Mouse (Mus musculus): Measurements from ENCODE around the gene Krtap10-4. TPM values are rescaled to one million over a fixed set of nuclear protein-coding genes. Genes with fewer than 3 reads are reported as not detected.

The Krtap10-4 gene
- 2.6 and 5.3 TPM in 2 replicates for polyA plus RNA-seq (2015; fragmentation: Nextera tagmentation; extraction: Ambion mirVana)

DNA sequence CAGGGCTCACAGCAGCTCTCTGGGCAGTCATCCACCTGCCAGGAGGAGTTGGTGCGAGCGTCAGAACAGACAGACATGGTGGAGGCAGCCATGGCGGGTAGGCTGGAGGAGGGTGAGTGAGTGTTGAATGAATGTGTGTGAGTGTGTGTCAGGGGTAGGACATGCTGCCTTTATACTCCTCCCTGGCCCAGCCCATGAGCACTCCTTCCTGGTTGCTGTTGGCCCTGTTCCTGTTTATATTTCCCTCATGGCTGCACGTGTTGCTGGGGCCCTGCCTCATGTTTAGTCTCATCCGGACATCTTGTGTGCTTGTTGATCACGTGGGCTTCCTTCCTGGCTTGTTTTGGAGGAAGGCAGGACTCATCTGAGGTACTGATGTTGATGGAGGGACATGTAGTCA is at the start of gene Krtap10-4:
Gene Krtap10-4, minus strand, starts transcription at position 145 of the 400 bp plus-strand sequence.
- Histone ChIP-seq H3K9me3 (replicated peaks) (no peaks in the 10 kb centered on the region), H3K9ac (no peak within 1 kb of the TSS), H3K4me3 (replicated peaks) (no peak within 1 kb of the TSS), H3K27me3 (no peaks in the 10 kb centered on the region), H3K4me2 (replicated peaks) (no peak within 1 kb of the TSS), H3K4me1 (no peaks in the 10 kb centered on the region), H3K27ac (replicated peaks) (no peak within 1 kb of the TSS), H3K36me3 (no peaks in the 10 kb centered on the region)
- ATAC-seq (ENCODE audit: insufficient number of reproducible peaks, low FRiP score, low TSS enrichment, low read depth), result no peak
- 53% methylated on average over 6 of the region's 6 CpGs for whole genome bisulfite sequencing

DNA sequence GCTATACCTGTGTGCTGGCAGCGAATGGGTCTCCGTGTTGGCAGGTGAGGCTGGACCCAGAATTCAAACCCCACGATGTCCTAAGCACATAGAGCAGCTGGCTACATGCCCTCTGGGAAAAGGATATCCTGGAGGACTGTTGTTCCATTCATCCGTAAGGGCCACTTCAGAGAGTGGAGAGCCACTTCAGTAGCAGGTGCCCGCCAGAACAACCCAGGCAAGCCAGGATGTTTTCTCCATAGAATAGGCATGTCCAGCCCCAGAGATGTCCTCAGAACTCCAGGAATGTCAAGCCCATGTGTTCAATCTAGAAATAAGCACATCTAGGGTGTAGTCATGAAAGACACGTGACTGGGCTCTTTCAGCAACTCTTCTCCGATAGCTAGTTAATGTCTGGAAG is 42.8 kb upstream of the Krtap10-4 start:
- Histone ChIP-seq H3K27me3 (no peaks in the 10 kb centered on the region), H3K4me1 (0 out of 2 replicates have a peak, but pooled peaks cover 2% of the 10 kb centered on the region), H3K27ac (replicated peaks) (no peak overlapping the region), H3K36me3 (no peaks in the 10 kb centered on the region), H3K4me3 (replicated peaks) (no peak overlapping the region), H3K9ac (no peak overlapping the region), H3K9me3 (replicated peaks) (no peaks in the 10 kb centered on the region), H3K4me2 (replicated peaks) (no peak overlapping the region)
- WGBS, result 82% methylated on average over 7 of the region's 7 CpGs
- ATAC-seq (ENCODE audit: insufficient number of reproducible peaks, low FRiP score, low TSS enrichment, low read depth), result no peak

- no peak for ATAC-seq (ENCODE audit: insufficient number of reproducible peaks, low FRiP score, low TSS enrichment, low read depth)
- H3K9ac ChIP-seq, result no peak overlapping the region
- H3K4me3 ChIP-seq (replicated peaks), result no peak overlapping the region
- H3K27ac ChIP-seq (replicated peaks), result no peak overlapping the region
- no peaks in the 10 kb centered on the region for H3K36me3 ChIP-seq
- H3K4me2 ChIP-seq (replicated peaks), result no peak overlapping the region
- H3K27me3 ChIP-seq, result no peaks in the 10 kb centered on the region
- 4% methylated on average over 1 of the region's 1 CpGs for WGBS
- H3K9me3 ChIP-seq (replicated peaks), result no peaks in the 10 kb centered on the region
- H3K4me1 ChIP-seq, result 0 out of 2 replicates have a peak, but pooled peaks cover 6% of the 10 kb centered on the region
Observed at GRCm38 (mm10) chr10:77867546-77867945, 40.7 kb upstream of the Krtap10-4 start.

GRCm38 (mm10) chr10:77864762-77865143 is 37.9 kb upstream of the Krtap10-4 start:
- ATAC-seq (ENCODE audit: insufficient number of reproducible peaks, low FRiP score, low TSS enrichment, low read depth), result no peak
- peak overlapping the region; percentile 20; the same call in 1 of the 2 replicates for H3K4me3 ChIP-seq (replicated peaks)
- 21% methylated on average over 11 of the region's 11 CpGs for WGBS
- H3K27me3 ChIP-seq, result no peaks in the 10 kb centered on the region
- no peak overlapping the region for H3K27ac ChIP-seq (replicated peaks)
- H3K9me3 ChIP-seq (replicated peaks), result no peaks in the 10 kb centered on the region
- H3K4me1 ChIP-seq, result 0 out of 2 replicates have a peak, but pooled peaks cover 6% of the 10 kb centered on the region
- no peak overlapping the region for H3K9ac ChIP-seq
- peak overlapping the region; percentile 31 for H3K4me2 ChIP-seq (replicated peaks)
- H3K36me3 ChIP-seq, result no peaks in the 10 kb centered on the region

- H3K4me3 ChIP-seq (replicated peaks), result peak overlapping the region; percentile 20; the same call in 1 of the 2 replicates
- no peak overlapping the region for H3K9ac ChIP-seq
- WGBS, result 19% methylated on average over 14 of the region's 14 CpGs
- H3K9me3 ChIP-seq (replicated peaks), result no peaks in the 10 kb centered on the region
- no peaks in the 10 kb centered on the region for H3K27me3 ChIP-seq
- H3K27ac ChIP-seq (replicated peaks), result 0 out of 2 replicates have a peak overlapping the region, but pooled peaks have one; percentile 11
- H3K36me3 ChIP-seq, result no peaks in the 10 kb centered on the region
- peak overlapping the region; percentile 31 for H3K4me2 ChIP-seq (replicated peaks)
- peak; percentile 69; the same call in 1 of the 2 replicates for ATAC-seq (ENCODE audit: insufficient number of reproducible peaks, low FRiP score, low TSS enrichment, low read depth)
- 0 out of 2 replicates have a peak, but pooled peaks cover 6% of the 10 kb centered on the region for H3K4me1 ChIP-seq
Observed at GRCm38 (mm10) chr10:77864067-77864761, 37.3 kb upstream of the Krtap10-4 start.

- 49% methylated on average over 7 of the region's 7 CpGs for WGBS
- Histone ChIP-seq H3K4me1 (0 out of 2 replicates have a peak, but pooled peaks cover 6% of the 10 kb centered on the region), H3K4me2 (replicated peaks) (no peak within 1 kb of the TSS), H3K9ac (no peak within 1 kb of the TSS), H3K9me3 (replicated peaks) (no peaks in the 10 kb centered on the region), H3K27me3 (no peaks in the 10 kb centered on the region), H3K4me3 (replicated peaks) (no peak within 1 kb of the TSS), H3K36me3 (no peaks in the 10 kb centered on the region), H3K27ac (replicated peaks) (no peak within 1 kb of the TSS)
- no peak for ATAC-seq (ENCODE audit: insufficient number of reproducible peaks, low FRiP score, low TSS enrichment, low read depth)
Observed at GRCm38 (mm10) chr10:77861675-77862074, 34.8 kb upstream of the Krtap10-4 start, which contains the start of gene Gm3285. Gm3285 (plus strand) TSS chr10:77861975.

GRCm38 (mm10) chr10:77852559-77852958 is 25.7 kb upstream of the Krtap10-4 start, which contains the start of gene Gm10318:
Gm10318 (plus strand) TSS chr10:77852859.
- Histone ChIP-seq H3K27me3 (0 out of 2 replicates have a peak, but pooled peaks cover 2% of the 10 kb centered on the region), H3K4me2 (replicated peaks) (no peak within 1 kb of the TSS), H3K36me3 (no peaks in the 10 kb centered on the region), H3K27ac (replicated peaks) (no peak within 1 kb of the TSS), H3K9me3 (replicated peaks) (0 out of 2 replicates have a peak, but pooled peaks cover 3% of the 10 kb centered on the region), H3K4me3 (replicated peaks) (no peak within 1 kb of the TSS), H3K9ac (no peak within 1 kb of the TSS), H3K4me1 (no peaks in the 10 kb centered on the region)
- no peak for ATAC-seq (ENCODE audit: insufficient number of reproducible peaks, low FRiP score, low TSS enrichment, low read depth)
- WGBS, result 67% methylated on average over 9 of the region's 9 CpGs

- WGBS, result 78% methylated on average over 2 of the region's 2 CpGs
- H3K4me1 ChIP-seq, result no peaks in the 10 kb centered on the region
- H3K27me3 ChIP-seq, result 0 out of 2 replicates have a peak, but pooled peaks cover 2% of the 10 kb centered on the region
- no peak for ATAC-seq (ENCODE audit: insufficient number of reproducible peaks, low FRiP score, low TSS enrichment, low read depth)
- H3K4me3 ChIP-seq (replicated peaks), result no peak overlapping the region
- H3K36me3 ChIP-seq, result no peaks in the 10 kb centered on the region
- no peak overlapping the region for H3K9ac ChIP-seq
- no peak overlapping the region for H3K4me2 ChIP-seq (replicated peaks)
- H3K27ac ChIP-seq (replicated peaks), result no peak overlapping the region
- 0 out of 2 replicates have a peak, but pooled peaks cover 13% of the 10 kb centered on the region for H3K9me3 ChIP-seq (replicated peaks)
Observed at GRCm38 (mm10) chr10:77847538-77847937, 20.6 kb upstream of the Krtap10-4 start.

GRCm38 (mm10) chr10:77846961-77847360 is 20.1 kb upstream of the Krtap10-4 start:
- no peak for ATAC-seq (ENCODE audit: insufficient number of reproducible peaks, low FRiP score, low TSS enrichment, low read depth)
- H3K27ac ChIP-seq (replicated peaks), result no peak overlapping the region
- no peaks in the 10 kb centered on the region for H3K27me3 ChIP-seq
- H3K36me3 ChIP-seq, result no peaks in the 10 kb centered on the region
- H3K9ac ChIP-seq, result no peak overlapping the region
- no peaks in the 10 kb centered on the region for H3K4me1 ChIP-seq
- 0 out of 2 replicates have a peak, but pooled peaks cover 13% of the 10 kb centered on the region for H3K9me3 ChIP-seq (replicated peaks)
- WGBS, result 17% methylated on average over 2 of the region's 2 CpGs
- H3K4me2 ChIP-seq (replicated peaks), result no peak overlapping the region
- no peak overlapping the region for H3K4me3 ChIP-seq (replicated peaks)

DNA sequence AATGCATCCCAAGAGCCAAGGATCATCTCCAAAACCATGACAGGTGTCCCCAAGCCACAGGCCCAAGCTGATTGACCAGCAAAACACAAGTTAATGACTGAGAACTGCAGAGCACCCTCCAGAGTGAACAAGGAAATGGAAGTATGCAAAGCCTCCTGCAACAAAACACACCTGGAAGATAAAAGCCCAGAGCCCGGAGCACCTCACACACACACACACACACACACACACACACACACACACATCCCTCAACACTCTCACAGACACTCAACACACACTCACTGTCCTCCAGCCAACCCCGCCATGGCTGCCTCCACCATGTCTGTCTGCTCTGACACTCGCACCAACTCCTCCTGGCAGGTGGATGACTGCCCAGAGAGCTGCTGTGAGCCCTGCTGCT is 19.6 kb upstream of the Krtap10-4 start, which contains the start of gene Gm36176:
Gene Gm36176, plus strand, starts transcription at position 301 of the 400 bp plus-strand sequence.
- H3K4me1 ChIP-seq, result no peaks in the 10 kb centered on the region
- H3K4me3 ChIP-seq (replicated peaks), result no peak within 1 kb of the TSS
- 66% methylated on average over 3 of the region's 3 CpGs for WGBS
- H3K27me3 ChIP-seq, result no peaks in the 10 kb centered on the region
- no peak within 1 kb of the TSS for H3K27ac ChIP-seq (replicated peaks)
- no peak for ATAC-seq (ENCODE audit: insufficient number of reproducible peaks, low FRiP score, low TSS enrichment, low read depth)
- no peak within 1 kb of the TSS for H3K4me2 ChIP-seq (replicated peaks)
- H3K36me3 ChIP-seq, result no peaks in the 10 kb centered on the region
- 0 out of 2 replicates have a peak, but pooled peaks cover 13% of the 10 kb centered on the region for H3K9me3 ChIP-seq (replicated peaks)
- H3K9ac ChIP-seq, result no peak within 1 kb of the TSS

GRCm38 (mm10) chr10:77839006-77839405 is 12.1 kb upstream of the Krtap10-4 start:
- Histone ChIP-seq H3K4me2 (replicated peaks) (no peak overlapping the region), H3K36me3 (no peaks in the 10 kb centered on the region), H3K4me1 (no peaks in the 10 kb centered on the region), H3K27me3 (no peaks in the 10 kb centered on the region), H3K27ac (replicated peaks) (no peak overlapping the region), H3K9me3 (replicated peaks) (0 out of 2 replicates have a peak, but pooled peaks cover 9% of the 10 kb centered on the region), H3K4me3 (replicated peaks) (no peak overlapping the region), H3K9ac (no peak overlapping the region)
- ATAC-seq (ENCODE audit: insufficient number of reproducible peaks, low FRiP score, low TSS enrichment, low read depth), result no peak
- 67% methylated on average over 6 of the region's 6 CpGs for WGBS

Data from embryonic facial prominence, embryonic 15.5 days (tissue).